Mouse (Mus musculus): ENCODE results near the gene Ryr2. TPM values are rescaled to one million over a fixed set of nuclear protein-coding genes. Genes with fewer than 3 reads are reported as not detected.

Gene Ryr2
- polyA plus RNA-seq, 1 experiment, result 0.13 TPM

GRCm38 (mm10) chr13:12055913-12056312 lies 50.8 kb downstream of the Ryr2 start:
- no peak for TF ChIP-seq CTCF (conservative IDR thresholded peaks at IDR 0.05; ENCODE audit: insufficient read depth, insufficient read length, low read depth, low read length)
- TF ChIP-seq POLR2A (IDR thresholded peaks at IDR 0.05; ENCODE audit: low read depth, low read length), result no peak
- H3K27me3 ChIP-seq (replicated peaks; ENCODE audit: control insufficient read depth, insufficient read depth, low read length), result no peaks in the 10 kb centered on the region

GRCm38 (mm10) chr13:12053910-12054309 lies 52.8 kb downstream of the Ryr2 start:
- Histone ChIP-seq H3K27ac (ENCODE audit: insufficient read depth, low read depth, low read length) (no peak overlapping the region), H3K27me3 (replicated peaks; ENCODE audit: control insufficient read depth, insufficient read depth, low read length) (no peaks in the 10 kb centered on the region), H3K36me3 (ENCODE audit: control insufficient read depth, insufficient read depth, low read length) (no peaks in the 10 kb centered on the region), H3K4me1 (ENCODE audit: control insufficient read depth, insufficient read depth, low read length) (no peaks in the 10 kb centered on the region), H3K4me3 (ENCODE audit: insufficient read depth, low read depth, low read length) (no peak overlapping the region)
- no peak for TF ChIP-seq CTCF (conservative IDR thresholded peaks at IDR 0.05; ENCODE audit: insufficient read depth, insufficient read length, low read depth, low read length)
- no peak for TF ChIP-seq POLR2A (IDR thresholded peaks at IDR 0.05; ENCODE audit: low read depth, low read length)
- WGBS, result 97% methylated on average over 3 of the region's 3 CpGs
- DNase-seq, result no peak

More at GRCm38 (mm10) chr13:12055913-12056312, 50.8 kb downstream of the Ryr2 start:
- H3K4me3 ChIP-seq (ENCODE audit: insufficient read depth, low read depth, low read length), result no peak overlapping the region
- 59% methylated on average over 1 of the region's 1 CpGs for WGBS
- no peak for DNase-seq
- no peak overlapping the region for H3K27ac ChIP-seq (ENCODE audit: insufficient read depth, low read depth, low read length)
- no peaks in the 10 kb centered on the region for H3K4me1 ChIP-seq (ENCODE audit: control insufficient read depth, insufficient read depth, low read length)
- H3K36me3 ChIP-seq (ENCODE audit: control insufficient read depth, insufficient read depth, low read length), result no peaks in the 10 kb centered on the region

GRCm38 (mm10) chr13:12050809-12051208 lies 55.9 kb downstream of the Ryr2 start:
- Histone ChIP-seq H3K27me3 (replicated peaks; ENCODE audit: control insufficient read depth, insufficient read depth, low read length) (no peaks in the 10 kb centered on the region), H3K4me3 (ENCODE audit: insufficient read depth, low read depth, low read length) (no peak overlapping the region), H3K27ac (ENCODE audit: insufficient read depth, low read depth, low read length) (no peak overlapping the region), H3K4me1 (ENCODE audit: control insufficient read depth, insufficient read depth, low read length) (no peaks in the 10 kb centered on the region), H3K36me3 (ENCODE audit: control insufficient read depth, insufficient read depth, low read length) (no peaks in the 10 kb centered on the region)
- TF ChIP-seq CTCF (conservative IDR thresholded peaks at IDR 0.05; ENCODE audit: insufficient read depth, insufficient read length, low read depth, low read length), result no peak
- TF ChIP-seq POLR2A (IDR thresholded peaks at IDR 0.05; ENCODE audit: low read depth, low read length), result no peak
- WGBS, result 82% methylated on average over 1 of the region's 1 CpGs
- DNase-seq, result no peak

GRCm38 (mm10) chr13:12047059-12047458 lies 59.7 kb downstream of the Ryr2 start:
- Histone ChIP-seq H3K36me3 (ENCODE audit: control insufficient read depth, insufficient read depth, low read length) (no peaks in the 10 kb centered on the region), H3K27ac (ENCODE audit: insufficient read depth, low read depth, low read length) (no peak overlapping the region), H3K4me1 (ENCODE audit: control insufficient read depth, insufficient read depth, low read length) (no peaks in the 10 kb centered on the region), H3K4me3 (ENCODE audit: insufficient read depth, low read depth, low read length) (no peak overlapping the region), H3K27me3 (replicated peaks; ENCODE audit: control insufficient read depth, insufficient read depth, low read length) (no peaks in the 10 kb centered on the region)
- TF ChIP-seq CTCF (conservative IDR thresholded peaks at IDR 0.05; ENCODE audit: insufficient read depth, insufficient read length, low read depth, low read length) (no peak), POLR2A (IDR thresholded peaks at IDR 0.05; ENCODE audit: low read depth, low read length) (no peak)
- 82% methylated on average over 4 of the region's 4 CpGs for WGBS
- no peak for DNase-seq

- 80% methylated on average over 2 of the region's 2 CpGs for WGBS
- DNase-seq, result no peak
- TF ChIP-seq CTCF (conservative IDR thresholded peaks at IDR 0.05; ENCODE audit: insufficient read depth, insufficient read length, low read depth, low read length), result no peak
- no peak for TF ChIP-seq POLR2A (IDR thresholded peaks at IDR 0.05; ENCODE audit: low read depth, low read length)
- Histone ChIP-seq H3K27me3 (replicated peaks; ENCODE audit: control insufficient read depth, insufficient read depth, low read length) (no peaks in the 10 kb centered on the region), H3K36me3 (ENCODE audit: control insufficient read depth, insufficient read depth, low read length) (no peaks in the 10 kb centered on the region), H3K4me1 (ENCODE audit: control insufficient read depth, insufficient read depth, low read length) (no peaks in the 10 kb centered on the region), H3K27ac (ENCODE audit: insufficient read depth, low read depth, low read length) (no peak overlapping the region), H3K4me3 (ENCODE audit: insufficient read depth, low read depth, low read length) (no peak overlapping the region)
These were observed 62.0 kb downstream of the Ryr2 start for GRCm38 (mm10) chr13:12044751-12045150.

- TF ChIP-seq POLR2A (IDR thresholded peaks at IDR 0.05; ENCODE audit: low read depth, low read length) (no peak), CTCF (conservative IDR thresholded peaks at IDR 0.05; ENCODE audit: insufficient read depth, insufficient read length, low read depth, low read length) (no peak)
These were observed 63.8 kb downstream of the Ryr2 start for GRCm38 (mm10) chr13:12042891-12043491.

GRCm38 (mm10) chr13:12039967-12040366 lies 66.8 kb downstream of the Ryr2 start:
- no peaks in the 10 kb centered on the region for H3K27me3 ChIP-seq (replicated peaks; ENCODE audit: control insufficient read depth, insufficient read depth, low read length)
- H3K27ac ChIP-seq (ENCODE audit: insufficient read depth, low read depth, low read length), result no peak overlapping the region
- WGBS, result 84% methylated on average over 3 of the region's 3 CpGs
- H3K36me3 ChIP-seq (ENCODE audit: control insufficient read depth, insufficient read depth, low read length), result no peaks in the 10 kb centered on the region
- no peak for DNase-seq
- no peaks in the 10 kb centered on the region for H3K4me1 ChIP-seq (ENCODE audit: control insufficient read depth, insufficient read depth, low read length)
- TF ChIP-seq CTCF (conservative IDR thresholded peaks at IDR 0.05; ENCODE audit: insufficient read depth, insufficient read length, low read depth, low read length), result no peak
- no peak for TF ChIP-seq POLR2A (IDR thresholded peaks at IDR 0.05; ENCODE audit: low read depth, low read length)
- H3K4me3 ChIP-seq (ENCODE audit: insufficient read depth, low read depth, low read length), result no peak overlapping the region

More at GRCm38 (mm10) chr13:12042891-12043491, 63.8 kb downstream of the Ryr2 start:
- H3K27ac ChIP-seq (ENCODE audit: insufficient read depth, low read depth, low read length), result no peak overlapping the region
- no peaks in the 10 kb centered on the region for H3K27me3 ChIP-seq (replicated peaks; ENCODE audit: control insufficient read depth, insufficient read depth, low read length)
- H3K4me1 ChIP-seq (ENCODE audit: control insufficient read depth, insufficient read depth, low read length), result no peaks in the 10 kb centered on the region
- DNase-seq, result no peak
- H3K4me3 ChIP-seq (ENCODE audit: insufficient read depth, low read depth, low read length), result no peak overlapping the region
- WGBS, result 66% methylated on average over 8 of the region's 8 CpGs
- no peaks in the 10 kb centered on the region for H3K36me3 ChIP-seq (ENCODE audit: control insufficient read depth, insufficient read depth, low read length)

Data from kidney, adult 2 months (tissue).